ENCODE assay signal across 7 mouse cellular contexts in the genomic region with DNA sequence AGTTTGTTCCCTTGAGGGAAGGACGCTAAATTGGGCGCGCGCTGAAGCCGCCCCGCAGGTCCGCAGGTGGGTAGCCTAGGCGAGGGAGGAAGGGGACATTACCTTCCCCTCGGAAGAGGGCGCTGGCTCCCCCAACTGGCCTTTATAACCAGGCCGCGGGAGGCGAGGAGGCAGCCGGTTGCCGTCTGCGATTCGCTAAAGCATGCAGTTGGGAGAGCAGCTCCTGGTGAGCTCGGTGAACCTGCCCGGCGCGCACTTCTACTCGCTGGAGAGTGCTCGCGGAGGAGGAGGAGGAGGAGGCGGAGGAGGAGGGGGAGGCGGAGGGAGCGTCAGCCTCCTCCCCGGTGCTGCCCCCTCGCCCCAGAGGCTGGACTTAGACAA. TPM values are rescaled to one million over a fixed set of nuclear protein-coding genes. Genes with fewer than 3 reads are reported as not detected.
DNase-seq lines count a peak whose midpoint lies in the region; ATAC-seq and TF ChIP-seq lines count a peak whose summit lies in the region.

No protein-coding gene starts in this region.

- H3K79me2 ChIP-seq in C2C12 (ENCODE audit: control insufficient read depth, insufficient read depth) = no peaks in the 10 kb centered on the region

- no peaks in the 10 kb centered on the region for H3K4me1 ChIP-seq in hindbrain, postnatal 0 days (ENCODE audit: insufficient read depth, low read length)
- peaks cover 12% of the 10 kb centered on the region for H3K4me1 ChIP-seq in liver, embryonic 15.5 days (replicated peaks)
- peaks cover 9% of the 10 kb centered on the region; the same call in 1 of the 2 replicates for H3K4me1 ChIP-seq in stomach, embryonic 14.5 days (ENCODE audit: control insufficient read depth, insufficient read depth, low read length)

- no peaks in the 10 kb centered on the region for H3K36me3 ChIP-seq in C2C12 (ENCODE audit: control insufficient read depth, insufficient read depth)
- no peaks in the 10 kb centered on the region for H3K36me3 ChIP-seq in hindbrain, postnatal 0 days (ENCODE audit: insufficient read depth, low read length)
- no peaks in the 10 kb centered on the region for H3K36me3 ChIP-seq in liver, embryonic 15.5 days (replicated peaks)
- no peaks in the 10 kb centered on the region for H3K36me3 ChIP-seq in stomach, embryonic 14.5 days (ENCODE audit: control insufficient read depth, insufficient read depth, low read length)

- peak; percentile 90 for DNase-seq in ES-CJ7 (ENCODE audit: low read depth, low spot score)
- DNase-seq in embryo, embryonic 10.5 days (ENCODE audit: low spot score) = peak; percentile 67
- peak; percentile 47 for DNase-seq in hindbrain, postnatal 0 days (ENCODE audit: low spot score)
- DNase-seq in layer of hippocampus, postnatal 25 days (ENCODE audit: extremely low spot score in 1 of 2, low spot score in 1 of 2) = no peak

- H3ac ChIP-seq in C2C12 (ENCODE audit: control insufficient read depth, insufficient read length, low read depth) = no peak overlapping the region

- peak; percentile 19 for TF ChIP-seq CTCF in C2C12 (IDR thresholded peaks at IDR 0.05; ENCODE audit: control insufficient read depth, insufficient read depth, insufficient read length)
- no peak for TF ChIP-seq CTCF in hindbrain, postnatal 0 days (IDR thresholded peaks at IDR 0.05; ENCODE audit: low read depth)

- peak overlapping the region; percentile 45 for H3K9ac ChIP-seq in hindbrain, postnatal 0 days (replicated peaks; ENCODE audit: low read length)
- H3K9ac ChIP-seq in liver, embryonic 15.5 days = no peak overlapping the region
- H3K9ac ChIP-seq in stomach, embryonic 14.5 days (replicated peaks; ENCODE audit: low read depth, low read length) = no peak overlapping the region

- no peak; the same call in 1 of the 2 replicates for ATAC-seq in hindbrain, postnatal 0 days
- ATAC-seq in liver, embryonic 15.5 days (ENCODE audit: insufficient read depth) = no peak
- 0 out of 2 replicates have a peak, but pooled peaks have one; percentile 20 for ATAC-seq in stomach, embryonic 14.5 days (ENCODE audit: insufficient number of reproducible peaks, insufficient read depth, low FRiP score, low read depth)

- peaks cover 28% of the 10 kb centered on the region for H3K27me3 ChIP-seq in C2C12 (ENCODE audit: control insufficient read depth, insufficient read depth, insufficient read length)
- peaks cover 68% of the 10 kb centered on the region for H3K27me3 ChIP-seq in hindbrain, postnatal 0 days (ENCODE audit: insufficient read depth, low read length)
- peaks cover 92% of the 10 kb centered on the region for H3K27me3 ChIP-seq in liver, embryonic 15.5 days
- H3K27me3 ChIP-seq in stomach, embryonic 14.5 days (ENCODE audit: control insufficient read depth, insufficient read depth, low read length) = peaks cover 68% of the 10 kb centered on the region

- no peaks in the 10 kb centered on the region for H3K9me3 ChIP-seq in hindbrain, postnatal 0 days (ENCODE audit: low read length)
- H3K9me3 ChIP-seq in liver, embryonic 15.5 days (replicated peaks) = no peaks in the 10 kb centered on the region
- H3K9me3 ChIP-seq in stomach, embryonic 14.5 days (ENCODE audit: control insufficient read depth, low read depth, low read length) = no peaks in the 10 kb centered on the region

- no peaks in the 10 kb centered on the region for H3K79me3 ChIP-seq in C2C12 (ENCODE audit: low read depth)

- peak overlapping the region; percentile 21 for H3K4me3 ChIP-seq in C2C12 (ENCODE audit: insufficient read depth, poor library complexity, severe bottlenecking)
- H3K4me3 ChIP-seq in hindbrain, postnatal 0 days (ENCODE audit: low read length) = peak overlapping the region; percentile 44
- peak overlapping the region; percentile 35 for H3K4me3 ChIP-seq in liver, embryonic 15.5 days (replicated peaks)
- H3K4me3 ChIP-seq in stomach, embryonic 14.5 days (ENCODE audit: low read depth, low read length) = peak overlapping the region; percentile 34

- H3K4me2 ChIP-seq in hindbrain, postnatal 0 days (ENCODE audit: low read depth, low read length) = peak overlapping the region; percentile 53
- peak overlapping the region; percentile 56 for H3K4me2 ChIP-seq in liver, embryonic 15.5 days
- H3K4me2 ChIP-seq in stomach, embryonic 14.5 days (replicated peaks; ENCODE audit: low read depth, low read length) = peak overlapping the region; percentile 64

- H3K27ac ChIP-seq in hindbrain, postnatal 0 days = peak overlapping the region; percentile 48; the same call in 1 of the 2 replicates
- H3K27ac ChIP-seq in liver, embryonic 15.5 days (replicated peaks) = no peak overlapping the region
- H3K27ac ChIP-seq in stomach, embryonic 14.5 days (ENCODE audit: low read length) = no peak overlapping the region

- 0% methylated on average over 27 of the region's 29 CpGs for WGBS in hindbrain, postnatal 0 days
- WGBS in liver, embryonic 15.5 days (ENCODE audit: insufficient replicate concordance) = under 1% methylated on average over 26 of the region's 29 CpGs
- 0% methylated on average over 27 of the region's 29 CpGs for WGBS in stomach, embryonic 14.5 days

TF ChIP-seq in C2C12, 6 proteins besides CTCF, POLR2A, EP300 and RAD21:
- TF ChIP-seq MYOG (IDR thresholded peaks at IDR 0.05; ENCODE audit: control insufficient read depth, extremely low read depth, insufficient read length) (no peak), CEBPB (IDR thresholded peaks at IDR 0.05; ENCODE audit: low read depth) (no peak), MYOD1 (IDR thresholded peaks at IDR 0.05; ENCODE audit: control insufficient read depth, insufficient read length, low read depth) (no peak), USF1 (IDR thresholded peaks at IDR 0.05; ENCODE audit: low read depth) (no peak), FOSL1 (IDR thresholded peaks at IDR 0.05; ENCODE audit: insufficient read depth, low read length, poor library complexity, severe bottlenecking) (no peak), MAX (IDR thresholded peaks at IDR 0.05) (no peak)

RNA-seq across cellular contexts. Expression of a gene that starts 0.4 kb away (rescaled TPM):
- polyA plus RNA-seq in C2C12 (2012; fragmentation: generic; extraction: Trizol) = 0.15 TPM
- total RNA-seq in hindbrain, postnatal 0 days (2014; rRNA removed) = 16.2 and 19.4 TPM in 2 replicates
- 8.6 and 8.9 TPM in 2 replicates for polyA plus RNA-seq in hindbrain, postnatal 0 days (2015; fragmentation: Nextera tagmentation; extraction: Ambion mirVana)
- polyA plus RNA-seq in liver, embryonic 15.5 days (2015; fragmentation: Nextera tagmentation; extraction: Ambion mirVana) = 0.03 TPM in 1 of 2 replicates, not detected in the other
- polyA plus RNA-seq in stomach, embryonic 14.5 days (2014; fragmentation: Nextera tagmentation; extraction: Ambion mirVana) = 0.22 TPM in 1 of 2 replicates, not detected in the other
- total RNA-seq in layer of hippocampus, postnatal 25 days (2021) = 1 to 10 TPM; 1.3 TPM

RNA-seq across cellular contexts. Expression of a gene that starts 27.6 kb away (rescaled TPM):
- polyA plus RNA-seq in C2C12 (2012; fragmentation: generic; extraction: Trizol) = 9.9 TPM
- 34.1 and 36.8 TPM in 2 replicates for total RNA-seq in hindbrain, postnatal 0 days (2014; rRNA removed)
- polyA plus RNA-seq in hindbrain, postnatal 0 days (2015; fragmentation: Nextera tagmentation; extraction: Ambion mirVana) = 25.8 and 27.2 TPM in 2 replicates
- 13.5 and 14.9 TPM in 2 replicates for polyA plus RNA-seq in liver, embryonic 15.5 days (2015; fragmentation: Nextera tagmentation; extraction: Ambion mirVana)
- 70.8 and 73.4 TPM in 2 replicates for polyA plus RNA-seq in stomach, embryonic 14.5 days (2014; fragmentation: Nextera tagmentation; extraction: Ambion mirVana)
- 10 to 100 TPM; 69.2 to 98.9 TPM for total RNA-seq in layer of hippocampus, postnatal 25 days (2021)

Comparison
In these comparisons a context has a peak if more than half of its experiments do, and no peak if none do; other contexts are left out.
1. DNase-seq: peak in ES-CJ7 (single experiment), embryo, embryonic 10.5 days (single experiment) and hindbrain, postnatal 0 days (single experiment); none in layer of hippocampus, postnatal 25 days (0 of 2).
2. Peak in every context shown above with its lines, with median percentiles within 50 percentile points of each other: H3K4me3 ChIP-seq and H3K4me2 ChIP-seq.